Mouse (Mus musculus): ENCODE results near the gene Stambpl1.

Stambpl1 gene

GRCm38 (mm10) chr19:34236049-34236448 lies 44.0 kb downstream of the Stambpl1 start:
- in situ Hi-C loops (cut with MboI; ENCODE audit: low sequenced_read_pairs): no loop called here

GRCm38 (mm10) chr19:34237746-34238145 lies 45.7 kb downstream of the Stambpl1 start:
- in situ Hi-C loops (cut with MboI; ENCODE audit: low sequenced_read_pairs): no loop called here

GRCm38 (mm10) chr19:34240273-34241039 lies 48.4 kb downstream of the Stambpl1 start:
- in situ Hi-C loops (cut with MboI; ENCODE audit: low sequenced_read_pairs): loop anchor here (10.0 kb wide), 1 partner anchor 234 kb away; the partner anchor contains the start of gene Ch25h

GRCm38 (mm10) chr19:34241247-34241915 lies 49.4 kb downstream of the Stambpl1 start:
- in situ Hi-C loops (cut with MboI; ENCODE audit: low sequenced_read_pairs): loop anchor here (10.0 kb wide), 1 partner anchor 233 kb away; the partner anchor contains the start of gene Ch25h

- in situ Hi-C loops (cut with MboI; ENCODE audit: low sequenced_read_pairs): loop anchor here (10.0 kb wide), 1 partner anchor 232 kb away; the partner anchor contains the start of gene Ch25h
These were observed 50.9 kb downstream of the Stambpl1 start for GRCm38 (mm10) chr19:34242925-34243324.

- in situ Hi-C loops (cut with MboI; ENCODE audit: low sequenced_read_pairs): loop anchor here (10.0 kb wide), 1 partner anchor 231 kb away; the partner anchor contains the start of gene Ch25h
These were observed 52.0 kb downstream of the Stambpl1 start for GRCm38 (mm10) chr19:34244056-34244455.

- in situ Hi-C loops (cut with MboI; ENCODE audit: low sequenced_read_pairs): loop anchor here (10.0 kb wide), 1 partner anchor 226 kb away; the partner anchor contains the start of gene Ch25h
These were observed 56.5 kb downstream of the Stambpl1 start for GRCm38 (mm10) chr19:34248558-34248957.

- in situ Hi-C loops (cut with MboI; ENCODE audit: low sequenced_read_pairs): no loop called here
These were observed 58.6 kb downstream of the Stambpl1 start for GRCm38 (mm10) chr19:34250621-34251020.

GRCm38 (mm10) chr19:34251900-34252299 lies 59.9 kb downstream of the Stambpl1 start:
- in situ Hi-C loops (cut with MboI; ENCODE audit: low sequenced_read_pairs): no loop called here

- in situ Hi-C loops (cut with MboI; ENCODE audit: low sequenced_read_pairs): no loop called here
These were observed 60.4 kb downstream of the Stambpl1 start for GRCm38 (mm10) chr19:34252450-34252849.

GRCm38 (mm10) chr19:34254101-34254879 lies 62.3 kb downstream of the Stambpl1 start:
- in situ Hi-C loops (cut with MboI; ENCODE audit: low sequenced_read_pairs): no loop called here

GRCm38 (mm10) chr19:34254880-34255681 lies 63.1 kb downstream of the Stambpl1 start, which contains the start of gene Acta2:
Acta2 (minus strand) TSS chr19:34255590.
- in situ Hi-C loops (cut with MboI; ENCODE audit: low sequenced_read_pairs): no loop called here

GRCm38 (mm10) chr19:34256149-34256548 lies 64.1 kb downstream of the Stambpl1 start:
- in situ Hi-C loops (cut with MboI; ENCODE audit: low sequenced_read_pairs): no loop called here

- in situ Hi-C loops (cut with MboI; ENCODE audit: low sequenced_read_pairs): no loop called here
These were observed 64.9 kb downstream of the Stambpl1 start for GRCm38 (mm10) chr19:34256936-34257335.

- in situ Hi-C loops (cut with MboI; ENCODE audit: low sequenced_read_pairs): no loop called here
These were observed 70.4 kb downstream of the Stambpl1 start for GRCm38 (mm10) chr19:34262273-34262974.

GRCm38 (mm10) chr19:34265604-34266193 lies 73.7 kb downstream of the Stambpl1 start:
- in situ Hi-C loops (cut with MboI; ENCODE audit: low sequenced_read_pairs): no loop called here

GRCm38 (mm10) chr19:34268991-34269390 lies 77.0 kb downstream of the Stambpl1 start:
- in situ Hi-C loops (cut with MboI; ENCODE audit: low sequenced_read_pairs): no loop called here

- in situ Hi-C loops (cut with MboI; ENCODE audit: low sequenced_read_pairs): no loop called here
These were observed 78.2 kb downstream of the Stambpl1 start for GRCm38 (mm10) chr19:34270106-34270726.
